Mouse (Mus musculus) myocyte (in vitro differentiated cells): ENCODE data around the gene Ass1.

ENCODE experiments used
- MAX ChIP-seq: IDR thresholded peaks from one replicate; pipeline ENCODE4 v1.6.1; 2011; ENCODE audit warnings: low read depth, mild to moderate bottlenecking, control low read depth
- POLR2A ChIP-seq: IDR thresholded peaks from one replicate; pipeline ENCODE4 v1.6.1; 2011; ENCODE audit warnings: low read depth, mild to moderate bottlenecking, control low read depth, moderate library complexity; ENCODE audit not compliant: insufficient read length
- REST ChIP-seq: IDR thresholded peaks from one replicate; pipeline ENCODE4 v1.6.1; 2011; ENCODE audit warnings: mild to moderate bottlenecking, control low read depth, moderate library complexity; ENCODE audit not compliant: insufficient read depth, insufficient read length
- SRF ChIP-seq: IDR thresholded peaks from one replicate; pipeline ENCODE4 v1.6.1; 2011; ENCODE audit warnings: low read depth; ENCODE audit not compliant: control insufficient read depth, insufficient read length
- TCF3 ChIP-seq: IDR thresholded peaks from one replicate; pipeline ENCODE4 v1.6.1; 2011; ENCODE audit warnings: low read depth, control low read depth; ENCODE audit not compliant: insufficient read length

DNA sequence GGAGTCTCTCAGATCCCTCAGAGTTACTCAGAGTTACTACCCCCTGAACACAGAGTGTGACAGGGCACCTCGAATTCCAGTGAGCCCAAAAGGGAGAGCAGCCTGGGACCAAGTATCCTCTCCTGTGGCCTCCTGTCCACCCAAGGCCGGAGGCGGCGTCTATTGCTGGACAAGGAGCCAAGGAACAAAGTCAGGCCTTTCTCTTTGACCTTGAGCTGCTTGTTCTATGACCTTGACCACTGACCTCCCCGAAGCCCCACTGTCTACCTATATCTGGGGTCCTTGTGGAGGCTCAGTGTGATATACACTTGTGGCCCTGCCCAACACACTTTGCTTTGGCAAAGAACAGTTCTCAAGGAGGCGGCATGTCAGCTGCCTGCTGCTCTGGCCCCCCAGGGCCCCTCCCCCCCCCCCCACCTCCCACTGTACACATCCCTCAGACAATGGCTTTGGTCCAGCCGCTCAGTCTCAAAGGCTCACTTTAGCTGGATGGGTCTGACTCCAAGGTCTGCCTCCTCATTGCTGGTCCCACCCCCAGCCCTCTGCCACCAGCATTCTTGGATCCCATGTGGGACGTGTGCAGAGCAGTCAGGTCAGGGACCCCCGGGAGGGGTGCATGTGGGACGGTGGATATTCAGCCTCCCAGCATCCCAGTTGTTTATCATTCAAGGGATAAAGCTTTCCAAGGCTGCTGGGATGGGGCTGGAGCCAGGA lies 6.3 kb downstream of the Ass1 start:
- TF ChIP-seq POLR2A (no peak), SRF (no peak), TCF3 (no peak), MAX (no peak), REST (no peak)
